Mouse (Mus musculus) common myeloid progenitor, adult 5-6 weeks (primary cell): ENCODE data around the gene Lgi1. TPM values are rescaled to one million over a fixed set of nuclear protein-coding genes. Genes with fewer than 3 reads are reported as not detected.

Experiments used
- ATAC-seq: replicated peaks from 2 replicates; pipeline ENCODE4 v1.8.0; 2016; ENCODE audit warnings: low read depth, mild to moderate bottlenecking, moderate TSS enrichment, inconsistent platforms; ENCODE audit not compliant: poor library complexity, severe bottlenecking
- total RNA-seq: library from RNA; stranded (forward); fragments of 200-1000, 187-1606 nt; gene quantifications from 2 replicates; pipeline ENCODE4 v1.2.3, GENCODE M21; 2017

Gene Lgi1
- total RNA-seq, 1 experiment from 2014 or later, result not detected

DNA sequence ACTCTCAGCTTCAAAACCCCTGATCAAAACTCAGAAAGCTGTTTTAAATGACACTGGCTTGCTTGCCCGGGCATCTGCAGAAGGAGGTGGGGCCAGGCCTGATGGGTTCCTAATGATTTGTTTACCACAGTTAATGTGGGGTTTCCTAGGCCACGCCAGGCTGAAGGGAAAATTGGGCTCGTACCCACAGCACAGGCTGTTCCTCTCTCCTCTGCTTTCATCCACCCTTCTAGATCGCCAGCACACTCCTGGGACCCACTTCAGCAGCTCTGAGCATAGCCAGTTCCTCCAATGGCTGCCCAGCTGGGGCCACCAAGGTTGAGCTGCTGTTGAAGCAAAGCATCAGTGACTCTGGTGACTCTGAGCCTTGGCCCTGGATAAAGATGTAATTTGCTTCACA lies 4.0 kb upstream of the Lgi1 start:
- ATAC-seq, result no peak

DNA sequence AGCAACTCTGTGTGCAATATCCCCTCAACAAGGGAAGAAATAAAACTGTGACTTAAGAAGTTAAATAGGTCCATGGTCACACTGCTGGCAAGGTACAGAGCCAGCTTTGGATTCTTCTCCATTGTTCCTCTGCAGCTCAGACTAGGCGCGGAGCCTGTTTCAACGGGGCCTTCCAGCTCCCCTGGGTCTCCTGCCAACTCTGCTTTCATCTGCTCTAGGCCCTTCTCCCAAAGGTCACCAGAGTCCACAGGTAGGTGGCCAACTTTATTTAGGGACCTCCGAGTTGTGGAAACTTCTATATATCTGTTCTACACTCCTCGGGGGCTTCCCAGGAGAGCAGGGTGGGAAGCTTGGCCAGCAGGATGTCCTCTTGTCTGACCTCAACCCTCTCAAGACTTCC lies 3.0 kb upstream of the Lgi1 start:
- no peak for ATAC-seq

DNA sequence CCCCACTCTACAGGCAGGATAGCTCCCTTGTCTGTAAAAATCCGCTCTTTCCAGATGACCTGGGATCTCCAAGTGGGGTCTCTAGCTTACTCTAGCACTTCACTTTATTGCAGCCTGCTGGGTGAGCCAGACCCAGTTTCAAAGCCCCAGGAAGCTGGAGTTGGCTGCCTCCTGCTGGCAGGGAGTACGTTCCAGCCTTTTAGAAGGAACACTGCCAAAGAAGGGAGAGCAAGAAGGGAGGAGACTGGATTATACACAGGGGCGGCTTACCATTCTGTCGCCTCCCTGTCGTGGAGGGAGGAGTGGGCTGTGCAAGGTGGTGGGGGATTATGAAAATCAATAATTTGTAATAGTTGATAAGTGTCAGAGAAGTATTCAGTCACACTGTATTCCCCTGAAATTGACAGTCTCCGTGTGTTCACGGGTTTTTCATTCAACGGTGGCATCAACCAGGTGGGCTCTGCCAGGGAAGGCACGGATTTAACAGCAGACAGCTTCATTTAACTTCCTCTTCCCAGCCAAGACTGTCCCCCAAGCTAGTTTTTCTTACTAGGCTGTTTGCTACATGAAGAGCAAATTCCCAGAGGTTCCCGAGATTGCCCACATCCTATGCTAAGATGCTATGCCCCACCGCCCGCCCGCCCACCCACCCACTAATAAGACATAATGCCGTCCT lies 369 bp upstream of the Lgi1 start:
- ATAC-seq, result no peak

DNA sequence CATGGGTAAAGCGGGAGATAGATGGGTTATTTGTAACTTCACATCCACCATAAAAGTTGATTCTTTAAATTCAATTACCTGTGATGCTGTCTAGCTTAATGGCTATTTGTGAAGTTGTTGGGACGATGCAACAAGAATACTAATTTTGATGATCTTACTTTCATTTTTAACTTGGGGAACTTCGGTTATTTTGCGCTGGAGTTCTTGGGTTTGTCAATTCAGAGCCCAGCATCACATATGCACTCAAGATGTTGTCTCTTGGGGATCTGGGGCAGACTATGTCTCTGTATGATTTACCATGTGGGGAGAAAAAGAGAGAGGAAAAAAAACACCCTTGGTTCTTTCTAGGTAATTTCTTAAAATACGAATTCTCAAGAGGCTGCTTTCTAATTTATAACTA lies 1.4 kb downstream of the Lgi1 start:
- ATAC-seq, result no peak

DNA sequence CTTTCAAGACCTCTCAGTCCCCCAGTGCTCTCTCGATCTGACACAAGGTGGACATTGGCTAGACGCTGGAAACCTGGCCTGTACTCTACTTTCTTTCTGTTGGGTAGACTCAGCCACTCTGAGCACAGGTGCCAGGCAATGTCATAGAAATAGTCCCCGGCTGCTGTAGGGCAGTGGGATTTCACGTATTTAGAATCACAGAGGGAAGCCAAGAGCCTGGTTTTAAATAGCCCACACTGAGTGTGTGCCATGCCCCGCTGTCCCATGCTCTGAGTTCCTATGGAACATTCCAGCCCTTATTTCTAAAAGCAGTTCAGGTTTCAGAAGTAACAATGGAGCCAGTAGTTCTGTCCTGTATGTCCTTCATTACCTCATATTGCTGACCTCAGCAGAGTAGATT lies 3.1 kb downstream of the Lgi1 start:
- ATAC-seq, result no peak

DNA sequence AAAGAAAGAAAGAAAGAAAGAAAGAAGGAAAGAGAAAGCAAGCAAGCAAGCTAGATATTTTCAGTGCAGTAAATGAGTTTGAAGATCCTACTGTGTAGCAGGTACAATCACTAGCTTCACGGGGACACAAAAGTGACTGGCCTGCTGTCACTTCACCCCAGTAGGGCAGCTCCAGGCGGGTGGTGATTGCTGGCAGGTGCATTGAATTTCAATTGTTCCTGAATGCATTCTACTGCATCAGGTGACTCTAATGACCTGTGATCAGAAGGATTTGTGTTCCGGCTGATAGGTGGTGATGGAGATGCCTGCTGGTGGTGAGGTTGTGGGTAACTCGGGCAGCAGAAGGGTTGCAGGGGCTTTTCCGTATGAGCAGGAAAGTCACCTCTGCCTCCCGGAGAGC lies 6.7 kb downstream of the Lgi1 start:
- no peak for ATAC-seq

DNA sequence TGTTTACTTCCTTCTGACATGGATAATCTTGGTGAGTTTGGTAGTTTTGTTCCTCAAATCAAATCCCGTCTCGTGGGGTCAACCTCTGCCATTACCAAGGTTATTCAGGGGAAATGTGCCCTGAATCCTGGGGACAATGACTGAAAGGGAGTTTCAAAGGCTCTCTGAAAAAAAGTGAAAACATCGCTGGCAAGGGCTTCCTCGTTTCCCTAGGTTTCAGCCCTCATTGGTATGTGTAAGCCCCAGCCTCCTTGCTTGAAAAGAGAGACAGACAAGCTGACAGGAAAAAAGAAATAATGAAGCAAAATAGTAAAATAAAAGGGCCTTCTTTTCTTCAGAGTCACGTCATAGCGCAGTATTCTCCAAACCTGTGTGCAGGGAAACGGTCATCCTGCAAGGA lies 9.5 kb downstream of the Lgi1 start:
- no peak for ATAC-seq

DNA sequence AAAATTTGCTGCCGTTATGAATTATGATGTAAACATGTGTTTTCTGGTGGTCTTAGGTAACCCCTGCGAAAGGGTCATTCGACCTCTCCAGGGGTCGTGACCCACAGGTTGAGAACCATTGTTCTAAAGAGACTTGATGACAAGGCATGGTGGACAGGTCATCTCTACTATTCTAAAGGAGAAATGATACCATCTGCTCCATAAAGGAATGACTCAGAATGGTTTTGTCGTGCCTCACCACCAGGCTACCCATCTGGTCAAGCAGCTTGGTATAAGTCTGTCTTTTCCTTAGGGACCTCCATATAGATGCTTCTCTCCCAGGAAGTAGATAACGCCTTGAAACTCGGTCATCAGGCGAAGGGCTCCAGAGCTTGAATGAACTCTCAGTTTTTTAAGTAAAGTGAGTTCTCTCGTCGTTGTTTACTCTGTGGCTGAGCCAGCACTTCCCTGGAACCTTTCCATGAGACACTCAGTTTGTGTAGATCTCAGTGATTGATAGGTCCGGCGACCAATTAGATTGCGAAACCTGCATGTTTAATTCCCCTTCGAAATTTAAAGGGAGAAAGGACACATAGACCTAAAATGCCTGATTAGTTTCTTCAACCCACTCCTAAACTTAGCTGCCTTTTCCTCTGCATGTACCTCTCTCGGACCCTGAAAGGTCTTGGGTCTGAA lies 10.5 kb downstream of the Lgi1 start:
- no peak for ATAC-seq

DNA sequence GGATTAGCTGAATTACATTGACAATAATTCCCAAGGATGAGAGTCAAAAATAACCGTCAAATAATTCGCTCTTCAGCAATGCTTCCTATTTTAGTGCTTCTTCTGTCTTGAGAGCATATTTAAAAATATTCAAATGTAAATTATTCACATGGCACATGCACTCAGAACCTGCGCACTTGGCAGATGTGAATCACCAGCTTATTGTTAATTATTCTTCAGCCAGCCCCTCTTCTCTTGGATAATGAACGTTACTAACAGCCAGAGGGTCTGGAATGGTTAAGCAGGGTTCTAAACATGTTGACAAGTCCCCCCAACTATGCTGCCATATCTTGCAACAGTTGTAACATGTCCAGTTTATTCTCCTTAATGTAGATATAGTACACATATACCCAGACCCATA lies 11.9 kb downstream of the Lgi1 start:
- ATAC-seq, result no peak

DNA sequence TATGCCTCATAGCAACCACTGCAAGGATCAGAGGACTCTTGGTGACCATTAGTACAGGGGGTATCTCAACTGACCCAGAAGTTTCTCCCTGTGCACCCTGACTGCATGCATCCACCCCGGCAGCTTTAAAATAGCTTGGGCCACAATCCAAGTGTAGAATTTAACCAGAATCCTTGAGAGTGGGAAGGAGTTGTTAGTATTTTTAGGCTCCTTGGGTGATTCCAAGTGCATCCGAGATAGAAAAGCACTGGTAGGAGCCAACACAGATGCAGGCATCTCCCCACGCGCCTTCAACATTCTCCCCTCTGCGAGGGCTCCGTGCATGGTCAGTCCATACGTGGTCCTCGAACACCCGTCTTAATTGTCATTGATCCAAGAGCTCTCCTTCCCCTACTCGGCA lies 15.9 kb downstream of the Lgi1 start:
- ATAC-seq, result no peak

DNA sequence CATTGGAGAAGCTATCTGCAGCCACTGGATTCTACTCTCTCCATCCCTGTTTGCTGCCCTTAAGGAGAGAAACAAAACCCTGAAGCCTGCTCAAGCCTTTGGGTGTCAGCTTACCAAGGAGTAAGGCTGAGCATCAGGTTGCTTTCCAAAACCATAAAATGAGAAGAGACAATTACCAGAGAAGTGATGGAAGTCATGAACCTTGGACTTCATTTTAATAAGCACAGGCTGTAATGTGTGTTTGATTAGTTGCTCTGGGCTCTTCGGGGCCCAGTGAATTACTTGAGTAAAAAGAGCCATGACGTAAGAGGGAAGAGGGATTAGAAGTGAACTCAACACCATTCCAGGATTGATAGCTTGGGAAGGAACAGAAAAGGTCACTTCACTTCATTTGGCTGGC lies 18.1 kb downstream of the Lgi1 start:
- ATAC-seq, result no peak

DNA sequence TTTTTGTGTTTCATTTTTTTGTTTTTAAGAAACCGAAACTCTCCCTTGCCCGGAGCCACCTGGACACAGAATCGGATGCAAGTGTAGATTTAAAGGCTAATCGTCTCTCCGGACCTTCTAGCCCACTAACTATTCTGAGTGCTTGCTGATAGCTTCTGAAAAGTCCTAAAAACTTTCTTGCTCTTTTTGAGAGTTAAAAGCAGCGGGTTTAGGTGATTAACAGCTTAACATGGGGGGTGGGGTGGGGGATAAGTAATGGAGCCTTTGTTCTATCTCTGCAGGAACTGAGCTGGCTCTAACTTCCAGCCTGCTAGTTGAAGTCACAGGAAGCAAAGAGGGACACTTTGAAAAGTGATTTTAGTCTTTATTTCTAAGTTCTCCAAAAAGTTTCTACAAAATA lies 24.2 kb downstream of the Lgi1 start:
- no peak for ATAC-seq

DNA sequence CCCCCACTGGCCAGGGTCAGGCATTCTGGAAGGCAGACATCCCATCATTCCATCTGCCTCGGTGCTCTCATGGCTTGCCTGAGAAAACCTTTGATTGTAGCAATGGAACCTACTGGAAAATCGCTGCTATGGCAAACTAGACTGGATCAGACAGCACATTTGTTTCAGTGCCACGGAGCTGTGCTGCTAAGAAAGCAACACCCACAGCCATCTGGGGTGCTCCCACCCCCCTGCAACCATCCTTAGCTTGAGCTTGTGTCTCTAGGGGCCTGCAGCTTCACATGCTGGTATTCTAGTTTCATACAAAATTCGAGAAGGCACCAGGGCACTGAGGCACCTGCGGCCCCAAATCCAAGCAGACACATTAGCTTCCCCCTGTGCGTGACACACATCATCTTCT lies 27.1 kb downstream of the Lgi1 start:
- no peak for ATAC-seq

DNA sequence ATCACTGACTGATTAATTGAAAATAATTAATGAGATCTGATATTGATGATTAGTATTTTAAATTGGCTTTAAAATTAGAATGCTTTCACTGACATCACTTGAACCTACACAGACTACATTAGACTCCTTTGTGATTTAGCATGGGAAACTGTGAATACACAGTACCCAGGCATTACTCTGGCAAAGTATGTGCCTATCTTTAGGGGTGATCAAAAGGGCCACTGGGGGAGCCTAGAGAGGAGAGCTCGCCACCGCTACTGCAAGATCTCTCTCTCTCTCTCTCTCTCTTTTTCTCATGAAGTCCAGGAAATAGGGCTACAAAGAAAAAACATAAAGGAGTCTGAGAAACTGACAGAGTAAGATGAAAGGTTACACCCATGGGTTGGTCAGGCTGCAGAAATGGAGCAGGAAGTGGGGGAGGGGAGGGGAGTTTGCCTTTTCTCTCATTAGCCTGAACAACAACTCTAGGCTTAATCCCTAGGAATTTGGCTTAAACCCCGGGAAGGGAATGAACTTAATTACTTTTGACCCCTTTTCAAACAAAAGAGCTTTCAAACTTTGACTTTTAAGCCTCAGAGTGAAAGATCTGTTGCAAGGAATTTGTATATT lies 33.8 kb downstream of the Lgi1 start:
- ATAC-seq, result no peak

DNA sequence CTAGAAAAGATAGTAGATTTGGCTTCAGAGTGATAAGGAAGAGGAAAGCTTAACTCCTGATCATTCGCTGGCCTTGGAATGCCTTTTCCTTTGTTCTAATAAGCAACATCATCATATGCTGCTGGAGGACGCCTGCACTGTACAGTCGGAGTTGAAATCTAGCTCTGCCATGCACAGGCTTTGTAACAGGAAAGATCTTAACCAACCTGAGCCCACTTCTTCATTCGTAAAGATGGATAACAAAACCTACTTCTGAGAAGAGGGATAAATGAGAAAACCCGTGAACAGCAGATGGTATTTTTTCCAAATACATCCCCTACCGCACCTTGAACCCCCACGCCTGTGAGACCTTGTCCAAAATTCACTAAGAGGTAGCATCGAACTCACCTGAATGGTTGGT lies 43.8 kb downstream of the Lgi1 start:
- ATAC-seq, result no peak

DNA sequence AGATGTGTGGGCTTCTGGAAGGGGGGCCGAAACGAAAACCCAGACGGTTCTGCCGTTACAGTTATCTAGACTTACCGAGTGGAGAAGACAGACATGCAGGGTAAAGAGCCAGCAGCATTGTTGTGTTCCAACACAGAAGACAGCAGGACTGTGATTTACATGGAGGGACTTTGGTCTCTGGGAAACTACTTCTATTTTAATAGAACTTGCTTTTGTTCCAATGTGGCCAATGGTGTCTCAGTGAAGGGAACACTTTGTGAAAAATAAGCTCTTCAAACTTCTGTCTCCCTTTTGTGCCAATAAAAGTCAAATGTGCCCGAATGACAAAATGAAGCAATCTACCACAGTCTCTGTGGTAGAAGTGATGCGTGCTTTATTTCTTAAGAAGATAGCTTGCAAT lies 50.8 kb downstream of the Lgi1 start:
- ATAC-seq, result no peak

DNA sequence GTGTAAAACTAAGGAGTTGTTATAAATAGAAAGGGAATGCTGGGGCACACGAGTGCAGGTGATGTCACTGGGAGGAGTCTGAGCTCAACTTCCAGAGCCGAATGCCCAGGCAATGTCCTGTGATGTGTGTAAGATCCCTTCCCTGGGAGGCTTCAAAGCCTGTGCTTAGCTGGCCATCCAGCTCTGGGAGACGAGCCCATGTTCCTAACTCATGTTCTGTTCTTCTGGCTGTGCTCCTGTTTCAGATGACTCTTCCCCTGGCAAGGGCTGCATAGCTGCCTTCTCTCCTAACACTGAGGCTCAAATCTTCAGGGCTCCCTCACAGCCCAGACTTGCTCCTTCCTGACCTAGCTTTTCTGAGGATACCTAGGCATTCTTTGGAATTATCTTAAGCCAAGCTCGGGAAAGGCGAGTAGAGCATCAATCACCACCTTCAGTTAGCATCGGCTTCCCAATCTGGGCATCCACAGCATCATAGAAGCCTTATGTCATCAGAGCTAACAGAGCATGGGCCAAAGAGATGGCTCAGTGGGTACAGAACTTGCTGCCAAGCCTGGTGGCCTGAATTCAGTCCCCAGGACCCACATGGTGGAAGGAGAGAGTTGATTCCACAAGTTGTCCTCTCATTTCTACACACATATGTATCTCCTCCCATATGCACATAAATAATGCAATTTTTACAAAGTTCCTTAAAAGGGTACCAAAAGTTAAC lies 52.4 kb downstream of the Lgi1 start:
- no peak for ATAC-seq

DNA sequence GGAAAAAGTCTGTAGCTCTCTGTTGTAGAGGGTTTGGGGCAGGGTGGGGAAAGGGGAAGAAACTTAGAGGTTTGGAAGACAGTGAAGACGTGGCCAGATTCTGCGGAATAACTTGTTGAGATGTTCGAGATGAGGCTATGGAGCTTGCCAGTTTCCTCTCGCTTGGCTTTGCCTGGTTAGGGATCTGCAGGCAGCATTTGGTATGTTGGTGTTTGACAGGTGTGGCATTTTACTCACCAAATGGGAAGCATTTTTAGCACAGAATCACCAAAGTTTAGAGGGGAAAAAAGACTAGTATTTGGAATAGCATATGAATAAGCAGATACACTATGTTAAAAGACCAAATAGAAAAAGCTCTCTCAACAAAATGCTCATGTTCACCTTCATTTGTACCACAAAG lies 54.0 kb downstream of the Lgi1 start:
- ATAC-seq, result no peak

DNA sequence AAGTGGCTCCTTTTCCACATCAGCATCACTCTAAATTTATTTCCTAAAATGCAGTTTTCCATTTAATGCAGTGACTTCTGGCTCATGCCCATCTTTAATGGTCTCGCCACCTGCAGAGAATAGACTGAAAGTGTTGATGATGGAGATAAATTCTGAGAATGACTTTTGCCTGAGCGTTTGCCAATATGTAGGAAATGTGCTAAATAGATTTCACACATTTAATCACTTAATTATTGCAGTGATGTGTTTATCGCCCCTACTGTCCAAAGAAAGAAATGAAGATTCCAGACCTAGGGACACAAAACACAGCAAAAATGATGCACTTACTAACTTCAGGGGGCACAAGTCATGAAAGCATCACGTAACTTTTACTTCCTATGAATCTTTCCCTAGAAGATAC lies 54.8 kb downstream of the Lgi1 start:
- no peak for ATAC-seq

DNA sequence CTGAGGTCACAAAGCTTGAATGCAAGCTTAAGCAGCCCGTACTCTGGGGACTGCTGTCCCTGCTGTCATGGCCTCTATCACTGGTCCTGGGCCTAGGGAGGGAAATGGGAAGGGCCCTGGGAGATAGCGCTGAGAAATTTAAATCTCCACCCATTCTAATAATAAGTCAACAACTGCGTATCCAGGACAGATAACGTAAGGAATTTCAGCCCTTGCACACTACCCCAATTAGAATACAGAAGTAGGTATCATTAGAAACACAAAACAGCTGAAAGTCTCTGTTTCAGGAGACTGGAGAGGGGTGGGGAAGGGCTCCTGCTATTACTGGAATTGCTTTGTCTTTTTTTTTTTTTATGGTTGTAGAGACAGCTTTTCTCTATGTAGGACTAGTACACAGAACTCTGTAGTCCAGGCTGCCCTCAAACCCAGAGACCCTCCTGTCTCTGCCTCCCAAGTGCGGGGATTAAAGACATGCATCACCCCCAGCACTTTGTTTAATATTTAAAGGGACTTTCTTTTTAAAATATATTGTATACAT lies 56.4 kb downstream of the Lgi1 start:
- ATAC-seq, result no peak

DNA sequence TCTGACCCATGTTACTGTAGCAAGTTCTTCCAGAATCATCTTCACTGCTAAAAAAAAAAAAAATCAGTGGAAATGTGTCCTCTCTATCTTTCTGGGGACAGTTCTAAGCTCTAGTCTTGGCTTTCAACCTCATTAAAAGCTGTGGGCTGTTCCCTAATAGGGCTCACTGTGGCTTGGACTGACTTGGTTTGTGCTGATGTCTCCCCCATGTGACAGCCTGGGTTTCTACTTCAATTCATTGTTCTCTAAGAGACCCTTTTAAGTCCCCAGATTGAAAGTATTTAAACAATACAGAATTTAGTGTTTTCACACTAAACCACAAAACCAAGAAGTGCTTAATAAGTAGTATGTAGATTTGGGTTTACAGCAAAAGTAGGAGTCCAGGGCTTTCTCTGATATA lies 59.4 kb downstream of the Lgi1 start:
- no peak for ATAC-seq
